Mouse (Mus musculus): ENCODE data around the gene Msh2. TPM values are rescaled to one million over a fixed set of nuclear protein-coding genes. Genes with fewer than 3 reads are reported as not detected.

The Msh2 gene
- polyA plus RNA-seq, 1 experiment from 2014 or later = 89.2 TPM

DNA sequence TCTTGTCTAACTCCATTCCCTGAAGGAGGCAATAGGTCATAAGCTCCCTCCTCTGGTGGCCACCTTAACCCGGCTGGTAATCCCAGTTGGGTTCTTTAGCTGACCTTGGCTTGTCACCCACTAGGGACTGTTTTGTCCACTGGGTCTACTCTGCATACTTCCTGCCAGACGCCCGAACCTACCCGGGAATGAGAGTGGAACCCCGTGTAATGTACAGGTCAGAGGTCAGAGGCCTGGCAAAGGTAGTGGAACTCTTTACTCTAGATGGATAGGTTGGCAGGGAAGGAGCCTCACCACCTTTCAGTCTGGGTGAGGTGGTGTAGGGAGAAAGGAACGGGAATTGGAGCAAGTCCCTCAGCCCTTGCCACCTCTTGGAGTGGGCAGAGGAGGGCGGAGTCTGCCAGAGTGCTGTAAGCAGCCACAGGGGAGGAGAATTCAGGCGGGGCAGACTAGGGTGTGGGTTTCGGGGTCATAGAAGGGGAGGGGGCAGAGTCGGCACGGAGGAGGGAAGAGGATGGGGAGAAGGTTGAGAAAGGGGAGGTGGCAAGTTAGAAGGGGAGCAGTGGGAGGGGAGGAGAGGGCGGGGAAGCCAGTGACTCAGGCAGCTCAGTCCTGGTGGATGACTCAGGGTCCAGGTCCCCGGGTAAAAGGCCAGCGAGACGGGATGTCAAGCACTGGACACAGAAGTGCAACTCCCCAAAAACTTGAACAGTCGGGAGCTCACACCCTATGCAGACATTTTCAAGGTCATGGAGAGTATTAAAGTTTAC, 27.1 kb downstream of the Msh2 start:
- no peak for DNase-seq (ENCODE audit: low spot score)

DNA sequence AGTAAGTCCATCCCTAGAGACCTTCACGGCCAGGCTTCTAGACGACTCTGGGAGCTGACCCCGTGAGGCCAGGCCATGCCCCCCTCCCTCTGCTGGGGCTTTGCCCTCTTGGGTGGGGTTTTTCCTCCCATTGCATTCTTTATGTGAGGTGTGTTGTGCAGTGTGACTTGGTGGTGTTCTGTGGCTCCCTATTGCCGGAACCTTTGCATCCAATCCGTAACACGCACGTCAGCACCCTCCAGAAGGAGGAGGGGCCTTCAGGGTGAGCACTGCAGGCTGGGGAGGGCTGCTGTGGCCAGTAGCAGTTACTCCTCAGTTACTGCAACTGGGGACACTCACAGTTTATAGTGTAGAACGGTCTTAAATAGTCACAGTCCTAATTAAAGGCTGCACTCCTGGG, 28.0 kb downstream of the Msh2 start:
- DNase-seq (ENCODE audit: low spot score) = no peak

DNA sequence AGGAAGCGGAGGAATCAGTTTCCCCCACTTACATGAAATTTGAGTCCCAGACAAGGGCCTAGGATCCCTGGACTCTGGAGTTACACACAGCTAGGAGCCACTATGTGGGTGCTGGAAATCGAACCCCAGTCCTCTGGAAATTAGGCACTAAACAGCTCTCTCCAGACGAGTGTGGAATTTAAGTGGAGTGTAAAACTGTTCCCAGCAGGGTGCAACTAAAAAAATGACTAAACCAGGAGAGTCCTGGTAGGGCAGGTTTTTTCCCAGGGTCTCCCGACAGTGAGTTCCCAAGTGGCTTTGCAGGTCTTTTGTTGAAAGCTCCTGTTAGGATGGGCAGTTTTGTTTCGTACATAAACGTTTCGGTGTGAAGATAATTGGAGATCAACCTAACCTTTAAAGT, 52.6 kb downstream of the Msh2 start:
- no peak for DNase-seq (ENCODE audit: low spot score)

GRCm38 (mm10) chr17:87726489-87727356, 54.6 kb downstream of the Msh2 start:
- no peak for DNase-seq (ENCODE audit: low spot score)

- DNase-seq (ENCODE audit: low spot score) = no peak
Observed at GRCm38 (mm10) chr17:87731962-87732361, 59.8 kb downstream of the Msh2 start.

GRCm38 (mm10) chr17:87734471-87734870, 62.3 kb downstream of the Msh2 start:
- DNase-seq (ENCODE audit: low spot score) = no peak

DNA sequence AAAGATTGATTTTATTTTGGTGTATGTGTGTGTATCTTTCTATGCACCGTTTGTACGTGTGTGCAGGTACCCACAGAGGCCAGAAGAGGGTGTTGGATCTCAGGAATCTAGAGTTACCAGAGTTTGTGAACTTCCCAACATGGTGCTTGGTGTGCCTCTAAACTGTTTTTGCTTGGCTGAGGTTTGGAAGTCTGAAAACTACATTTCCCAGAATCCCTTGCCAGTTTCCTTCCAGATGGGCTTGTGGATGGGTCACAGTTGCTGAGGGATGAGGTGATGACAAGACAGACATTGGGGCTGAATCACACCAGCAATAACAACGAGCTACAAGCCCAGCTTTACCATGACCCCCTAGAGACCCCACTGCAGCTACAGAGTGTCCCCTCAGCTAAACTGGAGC, 65.0 kb downstream of the Msh2 start:
- DNase-seq (ENCODE audit: low spot score) = no peak

GRCm38 (mm10) chr17:87739835-87740234, 67.7 kb downstream of the Msh2 start:
- no peak for DNase-seq (ENCODE audit: low spot score)

- peak; percentile 8 for DNase-seq (ENCODE audit: low spot score)
Observed at GRCm38 (mm10) chr17:87744985-87745925, 73.1 kb downstream of the Msh2 start.

GRCm38 (mm10) chr17:87745926-87746888, 74.1 kb downstream of the Msh2 start:
- DNase-seq (ENCODE audit: low spot score) = peak; percentile 65

DNA sequence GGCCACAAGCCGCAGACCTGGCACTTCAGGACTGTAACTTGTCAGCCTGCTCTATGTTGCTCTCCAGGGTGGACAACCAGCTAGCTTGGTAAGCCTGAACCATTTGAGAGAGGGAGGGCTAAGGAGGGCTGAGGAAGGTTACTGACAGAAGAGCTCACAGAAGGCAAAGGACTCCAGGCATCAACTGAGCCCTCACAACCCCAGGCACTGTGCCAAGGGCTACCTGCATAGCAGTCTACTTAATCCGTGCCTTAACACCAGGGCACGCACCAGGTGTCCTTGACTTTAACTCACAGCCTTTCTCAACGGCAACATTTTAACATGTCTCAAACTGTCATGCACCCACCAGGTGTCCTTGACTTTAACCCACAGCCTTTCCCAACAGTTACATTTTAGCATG, 88.2 kb downstream of the Msh2 start:
- DNase-seq (ENCODE audit: low spot score) = no peak

DNA sequence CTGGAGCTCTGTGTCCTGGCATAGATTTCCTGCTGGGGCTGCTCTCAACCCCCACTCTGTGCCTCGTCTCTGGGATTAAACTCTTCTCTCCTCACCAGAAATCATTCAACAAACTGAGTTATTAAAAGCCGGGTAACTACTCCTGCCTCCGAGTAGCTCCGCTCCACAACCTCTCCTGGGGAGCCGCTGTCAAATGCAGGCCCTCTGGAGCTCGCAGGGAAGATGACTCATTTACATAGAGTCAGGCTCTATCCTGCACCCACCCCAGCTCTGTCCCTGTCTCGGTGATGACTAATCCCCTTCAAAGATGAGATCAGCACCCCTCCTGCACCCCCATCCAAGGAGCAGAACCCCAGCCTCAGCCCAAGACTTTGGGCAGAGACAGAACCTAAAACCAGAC, 91.0 kb downstream of the Msh2 start:
- DNase-seq (ENCODE audit: low spot score) = no peak

DNA sequence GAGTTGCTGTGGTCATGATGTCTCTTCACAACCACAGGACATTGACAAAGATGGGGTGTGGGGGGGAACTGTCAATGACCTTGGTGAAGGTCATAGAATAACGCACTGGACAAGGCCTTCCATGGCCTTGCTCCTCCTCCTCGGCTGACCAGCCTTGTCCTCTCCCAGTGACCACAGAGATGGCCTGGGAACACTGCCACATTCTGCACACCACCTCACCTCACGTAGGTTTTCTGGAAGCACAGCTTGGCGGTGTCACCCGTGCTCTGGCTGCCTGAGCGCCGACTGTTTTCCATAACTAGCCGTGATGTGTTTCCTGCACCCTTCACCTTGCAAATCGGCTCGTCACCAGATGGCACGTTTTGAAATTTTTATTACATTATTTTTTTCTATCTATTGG, 92.9 kb downstream of the Msh2 start:
- DNase-seq (ENCODE audit: low spot score) = no peak

DNA sequence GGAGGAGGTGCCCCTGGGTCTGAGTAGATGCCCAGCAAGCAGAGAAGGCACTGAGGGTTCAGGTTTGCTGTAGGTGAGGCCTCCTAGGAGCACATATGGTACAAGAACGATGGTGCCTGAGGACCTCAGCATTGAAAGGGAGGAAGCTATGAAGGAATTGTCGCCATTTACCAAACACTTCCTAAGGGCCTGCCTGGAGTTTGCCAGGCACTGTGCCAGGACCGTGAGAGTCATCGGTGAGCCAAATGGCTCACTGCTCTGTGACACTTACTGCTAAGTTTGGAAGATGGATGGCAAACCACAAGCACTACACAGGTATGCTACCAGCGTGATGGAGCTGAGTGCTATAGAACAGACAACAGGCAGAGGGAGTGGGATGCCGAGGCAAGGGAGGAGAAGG, 94.8 kb downstream of the Msh2 start:
- no peak for DNase-seq (ENCODE audit: low spot score)

- no peak for DNase-seq (ENCODE audit: low spot score)
Observed at GRCm38 (mm10) chr17:87770766-87771165, 98.6 kb downstream of the Msh2 start.

DNA sequence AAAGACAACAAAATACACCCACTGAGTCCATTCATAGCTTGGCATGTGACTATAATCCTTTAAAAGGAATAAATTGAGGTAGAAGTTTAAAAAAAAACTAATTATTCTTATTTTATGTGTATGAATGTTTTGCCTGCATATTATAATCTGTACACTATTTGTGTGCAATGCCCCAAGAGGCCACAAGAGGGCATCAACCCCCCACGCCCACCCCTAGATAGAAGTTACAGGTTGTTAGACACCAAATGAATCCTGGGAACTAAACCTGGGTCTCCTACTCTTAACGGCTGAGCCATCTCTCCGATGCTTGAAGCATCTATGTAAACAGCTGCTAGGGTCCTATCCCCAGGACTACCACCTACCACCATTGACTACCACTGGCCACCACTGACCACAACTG, 101.0 kb downstream of the Msh2 start:
- DNase-seq (ENCODE audit: low spot score) = peak; percentile 20
